Mouse (Mus musculus): ENCODE measurements around the gene Fam189a1. TPM values are rescaled to one million over a fixed set of nuclear protein-coding genes. Genes with fewer than 3 reads are reported as not detected.

Gene Fam189a1
- polyA plus RNA-seq, 1 experiment from 2014 or later: 0.54 TPM

GRCm38 (mm10) chr7:64981511-64982235 lies 174.7 kb downstream of the Fam189a1 start:
- WGBS: 66% methylated on average over 2 of the region's 2 CpGs
- Histone ChIP-seq H3K4me1 (ENCODE audit: control insufficient read depth, insufficient read depth, low read length) (no peaks in the 10 kb centered on the region), H3K4me2 (replicated peaks; ENCODE audit: low read depth, low read length) (no peak overlapping the region), H3K36me3 (ENCODE audit: control insufficient read depth, insufficient read depth, low read length) (no peaks in the 10 kb centered on the region), H3K9me3 (ENCODE audit: control insufficient read depth, low read depth, low read length) (no peaks in the 10 kb centered on the region), H3K9ac (replicated peaks; ENCODE audit: low read depth, low read length) (no peak overlapping the region), H3K27ac (ENCODE audit: low read length) (no peak overlapping the region), H3K27me3 (ENCODE audit: control insufficient read depth, insufficient read depth, low read length) (no peaks in the 10 kb centered on the region), H3K4me3 (ENCODE audit: low read depth, low read length) (no peak overlapping the region)
- no peak for ATAC-seq (ENCODE audit: insufficient number of reproducible peaks, insufficient read depth, low FRiP score, low read depth)

GRCm38 (mm10) chr7:64973590-64974262 lies 182.6 kb downstream of the Fam189a1 start:
- WGBS: 53% methylated on average over 4 of the region's 4 CpGs

GRCm38 (mm10) chr7:64962128-64962527 lies 194.2 kb downstream of the Fam189a1 start:
- H3K27ac ChIP-seq (ENCODE audit: low read length): no peak overlapping the region
- no peak overlapping the region for H3K9ac ChIP-seq (replicated peaks; ENCODE audit: low read depth, low read length)
- H3K36me3 ChIP-seq (ENCODE audit: control insufficient read depth, insufficient read depth, low read length): no peaks in the 10 kb centered on the region
- no peak for ATAC-seq (ENCODE audit: insufficient number of reproducible peaks, insufficient read depth, low FRiP score, low read depth)
- no peaks in the 10 kb centered on the region for H3K9me3 ChIP-seq (ENCODE audit: control insufficient read depth, low read depth, low read length)
- WGBS: 89% methylated on average over 3 of the region's 3 CpGs
- H3K4me3 ChIP-seq (ENCODE audit: low read depth, low read length): no peak overlapping the region
- H3K4me2 ChIP-seq (replicated peaks; ENCODE audit: low read depth, low read length): no peak overlapping the region
- H3K27me3 ChIP-seq (ENCODE audit: control insufficient read depth, insufficient read depth, low read length): no peaks in the 10 kb centered on the region
- H3K4me1 ChIP-seq (ENCODE audit: control insufficient read depth, insufficient read depth, low read length): 0 out of 2 replicates have a peak, but pooled peaks cover 3% of the 10 kb centered on the region

More at GRCm38 (mm10) chr7:64973590-64974262, 182.6 kb downstream of the Fam189a1 start:
- ATAC-seq (ENCODE audit: insufficient number of reproducible peaks, insufficient read depth, low FRiP score, low read depth): no peak
- Histone ChIP-seq H3K4me1 (ENCODE audit: control insufficient read depth, insufficient read depth, low read length) (no peaks in the 10 kb centered on the region), H3K27me3 (ENCODE audit: control insufficient read depth, insufficient read depth, low read length) (no peaks in the 10 kb centered on the region), H3K27ac (ENCODE audit: low read length) (0 out of 2 replicates have a peak overlapping the region, but pooled peaks have one; percentile 36), H3K4me3 (ENCODE audit: low read depth, low read length) (no peak overlapping the region), H3K9ac (replicated peaks; ENCODE audit: low read depth, low read length) (no peak overlapping the region), H3K4me2 (replicated peaks; ENCODE audit: low read depth, low read length) (no peak overlapping the region), H3K9me3 (ENCODE audit: control insufficient read depth, low read depth, low read length) (no peaks in the 10 kb centered on the region), H3K36me3 (ENCODE audit: control insufficient read depth, insufficient read depth, low read length) (no peaks in the 10 kb centered on the region)

- Histone ChIP-seq H3K27ac (ENCODE audit: low read length) (peak overlapping the region; percentile 24; the same call in 1 of the 2 replicates), H3K9ac (replicated peaks; ENCODE audit: low read depth, low read length) (no peak overlapping the region), H3K4me2 (replicated peaks; ENCODE audit: low read depth, low read length) (no peak overlapping the region), H3K9me3 (ENCODE audit: control insufficient read depth, low read depth, low read length) (no peaks in the 10 kb centered on the region), H3K4me3 (ENCODE audit: low read depth, low read length) (no peak overlapping the region), H3K36me3 (ENCODE audit: control insufficient read depth, insufficient read depth, low read length) (no peaks in the 10 kb centered on the region), H3K4me1 (ENCODE audit: control insufficient read depth, insufficient read depth, low read length) (0 out of 2 replicates have a peak, but pooled peaks cover 3% of the 10 kb centered on the region), H3K27me3 (ENCODE audit: control insufficient read depth, insufficient read depth, low read length) (no peaks in the 10 kb centered on the region)
- 13% methylated on average over 6 of the region's 6 CpGs for WGBS
- ATAC-seq (ENCODE audit: insufficient number of reproducible peaks, insufficient read depth, low FRiP score, low read depth): no peak
These were observed 197.3 kb downstream of the Fam189a1 start for GRCm38 (mm10) chr7:64959087-64959486.

GRCm38 (mm10) chr7:64952181-64952580 lies 204.2 kb downstream of the Fam189a1 start:
- H3K9ac ChIP-seq (replicated peaks; ENCODE audit: low read depth, low read length): no peak overlapping the region
- no peaks in the 10 kb centered on the region for H3K27me3 ChIP-seq (ENCODE audit: control insufficient read depth, insufficient read depth, low read length)
- no peaks in the 10 kb centered on the region for H3K9me3 ChIP-seq (ENCODE audit: control insufficient read depth, low read depth, low read length)
- H3K4me2 ChIP-seq (replicated peaks; ENCODE audit: low read depth, low read length): no peak overlapping the region
- no peak overlapping the region for H3K27ac ChIP-seq (ENCODE audit: low read length)
- 64% methylated on average over 2 of the region's 2 CpGs for WGBS
- ATAC-seq (ENCODE audit: insufficient number of reproducible peaks, insufficient read depth, low FRiP score, low read depth): no peak
- no peaks in the 10 kb centered on the region for H3K4me1 ChIP-seq (ENCODE audit: control insufficient read depth, insufficient read depth, low read length)
- H3K4me3 ChIP-seq (ENCODE audit: low read depth, low read length): no peak overlapping the region
- H3K36me3 ChIP-seq (ENCODE audit: control insufficient read depth, insufficient read depth, low read length): no peaks in the 10 kb centered on the region

GRCm38 (mm10) chr7:64950771-64951099 lies 205.6 kb downstream of the Fam189a1 start:
- H3K27me3 ChIP-seq (ENCODE audit: control insufficient read depth, insufficient read depth, low read length): no peaks in the 10 kb centered on the region
- no peak overlapping the region for H3K27ac ChIP-seq (ENCODE audit: low read length)
- H3K4me1 ChIP-seq (ENCODE audit: control insufficient read depth, insufficient read depth, low read length): no peaks in the 10 kb centered on the region
- no peaks in the 10 kb centered on the region for H3K9me3 ChIP-seq (ENCODE audit: control insufficient read depth, low read depth, low read length)
- no peak for ATAC-seq (ENCODE audit: insufficient number of reproducible peaks, insufficient read depth, low FRiP score, low read depth)
- H3K36me3 ChIP-seq (ENCODE audit: control insufficient read depth, insufficient read depth, low read length): no peaks in the 10 kb centered on the region
- no peak overlapping the region for H3K4me3 ChIP-seq (ENCODE audit: low read depth, low read length)
- WGBS: 69% methylated on average over 2 of the region's 2 CpGs
- H3K9ac ChIP-seq (replicated peaks; ENCODE audit: low read depth, low read length): no peak overlapping the region
- H3K4me2 ChIP-seq (replicated peaks; ENCODE audit: low read depth, low read length): no peak overlapping the region

GRCm38 (mm10) chr7:64949910-64950770 lies 206.2 kb downstream of the Fam189a1 start:
- Histone ChIP-seq H3K27me3 (ENCODE audit: control insufficient read depth, insufficient read depth, low read length) (no peaks in the 10 kb centered on the region), H3K4me3 (ENCODE audit: low read depth, low read length) (no peak overlapping the region), H3K9me3 (ENCODE audit: control insufficient read depth, low read depth, low read length) (no peaks in the 10 kb centered on the region), H3K9ac (replicated peaks; ENCODE audit: low read depth, low read length) (no peak overlapping the region), H3K27ac (ENCODE audit: low read length) (no peak overlapping the region), H3K36me3 (ENCODE audit: control insufficient read depth, insufficient read depth, low read length) (no peaks in the 10 kb centered on the region), H3K4me1 (ENCODE audit: control insufficient read depth, insufficient read depth, low read length) (no peaks in the 10 kb centered on the region), H3K4me2 (replicated peaks; ENCODE audit: low read depth, low read length) (no peak overlapping the region)
- WGBS: 43% methylated on average over 12 of the region's 12 CpGs
- ATAC-seq (ENCODE audit: insufficient number of reproducible peaks, insufficient read depth, low FRiP score, low read depth): no peak

GRCm38 (mm10) chr7:64949465-64949864 lies 206.9 kb downstream of the Fam189a1 start:
- ATAC-seq (ENCODE audit: insufficient number of reproducible peaks, insufficient read depth, low FRiP score, low read depth): no peak
- no peaks in the 10 kb centered on the region for H3K27me3 ChIP-seq (ENCODE audit: control insufficient read depth, insufficient read depth, low read length)

More at GRCm38 (mm10) chr7:64949465-64949864, 206.9 kb downstream of the Fam189a1 start:
- 67% methylated on average over 1 of the region's 1 CpGs for WGBS
- no peaks in the 10 kb centered on the region for H3K9me3 ChIP-seq (ENCODE audit: control insufficient read depth, low read depth, low read length)
- no peak overlapping the region for H3K4me3 ChIP-seq (ENCODE audit: low read depth, low read length)
- no peak overlapping the region for H3K9ac ChIP-seq (replicated peaks; ENCODE audit: low read depth, low read length)
- H3K4me2 ChIP-seq (replicated peaks; ENCODE audit: low read depth, low read length): no peak overlapping the region
- no peaks in the 10 kb centered on the region for H3K4me1 ChIP-seq (ENCODE audit: control insufficient read depth, insufficient read depth, low read length)
- no peak overlapping the region for H3K27ac ChIP-seq (ENCODE audit: low read length)
- H3K36me3 ChIP-seq (ENCODE audit: control insufficient read depth, insufficient read depth, low read length): no peaks in the 10 kb centered on the region
